Mouse (Mus musculus): Measurements from ENCODE around the gene Fam90a1a.

GRCm38 (mm10) chr8:21956336-21956735 is 2.2 kb upstream of the Fam90a1a start:
- no peak for TF ChIP-seq MYOD1 (IDR thresholded peaks at IDR 0.05; ENCODE audit: control insufficient read depth in 1 of 3, insufficient read length in 2 of 3, low read depth in 2 of 3)
- no peak for TF ChIP-seq USF1 (IDR thresholded peaks at IDR 0.05; ENCODE audit: low read depth)
- no peak for TF ChIP-seq TCF12 (IDR thresholded peaks at IDR 0.05; ENCODE audit: insufficient read depth, poor library complexity, severe bottlenecking)
- no peak for TF ChIP-seq POLR2A (IDR thresholded peaks at IDR 0.05; ENCODE audit: insufficient read length, low read depth)
- no peak for TF ChIP-seq MAX (IDR thresholded peaks at IDR 0.05; ENCODE audit: low read depth)
- no peak for TF ChIP-seq MYOG (IDR thresholded peaks at IDR 0.05; ENCODE audit: control insufficient read depth in 1 of 3, insufficient read depth in 1 of 3, insufficient read length in 2 of 3, low read depth in 2 of 3)
- TF ChIP-seq E2F4 (IDR thresholded peaks at IDR 0.05; ENCODE audit: insufficient read depth): no peak
- TF ChIP-seq POLR2AphosphoS2 (IDR thresholded peaks at IDR 0.05; ENCODE audit: insufficient read length, low read depth): no peak
- TF ChIP-seq CEBPB (IDR thresholded peaks at IDR 0.05; ENCODE audit: insufficient read depth, poor library complexity, severe bottlenecking): no peak
- TF ChIP-seq SRF (IDR thresholded peaks at IDR 0.05; ENCODE audit: control insufficient read depth, insufficient read length, low read depth): no peak
